Mouse (Mus musculus) G1E-ER4 (cell line): ENCODE measurements around the gene Ttyh2. TPM values are rescaled to one million over a fixed set of nuclear protein-coding genes. Genes with fewer than 3 reads are reported as not detected.

Experiments used
- GATA1 ChIP-seq: IDR thresholded peaks from one replicate; pipeline ENCODE4 v1.8.0; 2012; ENCODE audit warnings: low read length, inconsistent platforms
- polyA plus RNA-seq: library from polyadenylated mRNA; stranded (reverse); fragments of >175 nt; gene quantifications from 2 replicates; pipeline ENCODE4 v1.2.3, GENCODE M21; 2012

Gene Ttyh2
- polyA plus RNA-seq, 1 experiment, result 0.32 TPM

GRCm38 (mm10) chr11:114745134-114745533 lies 69.9 kb downstream of the Ttyh2 start:
- TF ChIP-seq GATA1, result no peak

- no peak for TF ChIP-seq GATA1
These were observed 72.4 kb downstream of the Ttyh2 start for GRCm38 (mm10) chr11:114747564-114748138.

- TF ChIP-seq GATA1, result no peak
These were observed 89.9 kb downstream of the Ttyh2 start, which contains the start of gene Kif19a for GRCm38 (mm10) chr11:114764820-114765818. Kif19a (plus strand) TSS chr11:114765388.

GRCm38 (mm10) chr11:114769911-114770310 lies 94.7 kb downstream of the Ttyh2 start:
- TF ChIP-seq GATA1, result no peak

Other genes starting within 250 kb of the Ttyh2 start
- gene Rpl38, start 6.9 kb upstream of the Ttyh2 start, polyA plus RNA-seq, result 220 and 257 TPM in 2 replicates
- not detected in 2 replicates for gene Dnaic2, start 52.0 kb downstream of the Ttyh2 start, polyA plus RNA-seq
- gene Kif19a, start 90.0 kb downstream of the Ttyh2 start, polyA plus RNA-seq, result not detected in 2 replicates
- gene Btbd17, start 120.5 kb downstream of the Ttyh2 start, polyA plus RNA-seq, result not detected in 2 replicates
- gene Gpr142, start 123.5 kb downstream of the Ttyh2 start, polyA plus RNA-seq, result not detected in 2 replicates
- not detected in 2 replicates for gene Gprc5c, start 175.7 kb downstream of the Ttyh2 start, polyA plus RNA-seq
- not detected in 2 replicates for gene Cd300a, start 214.6 kb downstream of the Ttyh2 start, polyA plus RNA-seq